Mouse (Mus musculus) left cerebral cortex, postnatal 36 days (tissue): Measurements from ENCODE around the gene Snd1. TPM values are rescaled to one million over a fixed set of nuclear protein-coding genes. Genes with fewer than 3 reads are reported as not detected.

ENCODE experiments used
- DNase-seq, 2 experiments: peaks; one replicate each; pipeline ENCODE4 v3.0.0; 2021 to 2022; ENCODE audit warnings: low spot score in 2 of 2, mixed read lengths in 1 of 2
- intact Hi-C: fragments of 180-260 bp; cut with DNase I; formaldehyde crosslinking; loops from one replicate; pipeline ENCODE4 v1.15.1; 2025
- total RNA-seq, 2 experiments: library from RNA; stranded (reverse); gene quantifications; 2 replicates each; pipeline ENCODE4 v1.2.3; 2021

The Snd1 gene
- total RNA-seq, 2 experiments from 2014 or later, result 81.3 to 82.8 TPM

DNA sequence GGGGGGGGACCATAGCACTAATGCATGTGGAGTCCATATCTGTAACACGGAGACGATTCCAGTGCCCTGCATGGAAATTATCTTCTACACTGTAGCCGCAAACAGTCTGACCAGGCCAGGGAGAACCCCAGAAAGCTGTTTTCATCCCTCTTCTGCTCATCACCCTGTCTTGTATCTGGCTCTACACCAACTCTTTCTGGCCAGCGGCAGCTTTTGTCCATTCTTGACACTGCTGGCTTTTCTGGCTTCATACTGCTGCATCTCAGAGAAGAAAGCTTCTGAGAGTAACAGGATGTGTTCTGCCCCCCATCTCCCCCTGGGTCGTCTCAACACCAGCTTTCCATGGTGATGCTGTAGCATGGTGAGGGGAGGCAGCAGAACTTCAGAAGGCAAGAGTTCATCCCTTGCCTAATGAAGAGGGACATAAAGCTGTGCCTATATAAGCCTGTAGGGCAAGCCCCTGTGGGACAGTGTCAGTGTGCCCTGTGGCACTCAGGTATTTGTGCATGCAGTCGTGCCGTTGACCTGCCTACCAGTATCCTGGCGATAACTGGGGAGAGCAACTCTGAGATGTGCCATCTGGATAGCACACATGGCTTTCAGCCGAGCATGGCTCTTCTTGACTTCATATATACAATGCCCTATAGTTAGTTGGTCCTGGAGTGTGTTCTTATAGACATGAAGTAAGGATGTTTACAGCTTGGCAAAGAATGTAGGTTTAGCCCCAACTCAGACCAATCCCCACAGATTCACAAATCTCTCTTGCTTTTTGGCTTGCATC, 245.6 kb downstream of the Snd1 start:
- intact Hi-C loops, result no loop called here
- DNase-seq, result no peak

DNA sequence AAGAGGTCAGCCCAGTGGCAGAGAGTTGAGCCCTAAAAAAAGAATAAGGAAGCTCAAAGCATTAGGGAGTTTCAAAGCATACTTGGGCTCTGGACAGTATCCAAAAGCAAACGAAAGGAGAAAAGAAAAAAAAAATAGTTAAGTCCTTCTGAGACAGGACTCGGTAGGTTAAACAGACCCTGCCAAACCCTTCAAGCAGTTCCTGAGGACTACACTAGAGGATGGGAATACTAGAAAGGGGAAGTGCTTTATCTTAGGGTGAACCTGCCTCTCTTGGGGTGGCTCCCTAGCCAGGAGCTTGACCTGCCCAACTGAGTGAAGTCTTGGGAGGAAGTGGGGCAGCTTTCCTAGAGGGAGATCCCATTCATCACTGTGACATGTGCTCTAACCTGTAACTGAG, 248.1 kb downstream of the Snd1 start:
- intact Hi-C loops, result no loop called here
- DNase-seq, result no peak

DNA sequence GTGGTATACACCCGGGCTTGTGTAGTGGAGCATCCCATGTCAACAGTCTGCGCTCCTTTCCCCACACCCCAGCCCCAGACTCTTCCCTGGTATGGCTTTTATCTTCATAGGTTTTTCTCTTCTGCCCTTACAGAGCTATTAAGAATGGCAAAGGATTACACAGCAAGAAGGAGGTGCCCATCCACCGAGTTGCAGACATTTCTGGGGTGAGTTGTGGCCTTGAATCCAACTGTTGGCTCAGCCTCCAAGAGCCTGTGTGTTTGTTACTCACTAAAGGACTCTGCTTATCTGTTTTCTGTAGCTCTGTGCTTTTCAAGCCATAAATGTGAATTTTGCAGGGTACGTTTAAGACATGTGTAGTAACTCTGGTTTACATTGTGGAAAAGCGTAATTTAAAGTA, 249.8 kb downstream of the Snd1 start:
- intact Hi-C loops, result no loop called here
- no peak for DNase-seq

DNA sequence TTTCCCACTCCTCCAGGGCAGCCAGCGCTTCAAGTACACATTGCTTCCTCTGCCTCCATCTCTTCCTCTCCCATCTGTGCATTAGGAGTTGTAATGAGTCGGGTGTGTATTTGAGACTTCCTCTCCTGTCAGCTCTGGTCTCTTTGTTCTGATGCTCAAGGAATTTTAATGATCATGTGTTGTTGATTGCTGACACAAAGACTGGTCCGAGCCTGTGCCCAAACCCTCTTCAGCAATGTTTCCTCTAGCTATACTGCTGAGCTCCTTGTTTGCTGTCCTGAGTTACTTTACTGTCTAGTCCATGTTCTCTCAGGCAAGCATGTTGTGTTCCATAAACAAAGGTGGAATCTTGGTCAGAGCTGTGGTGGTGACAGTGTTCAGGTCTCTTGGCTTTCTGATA, 254.3 kb downstream of the Snd1 start:
- no peak for DNase-seq
- intact Hi-C loops, result no loop called here

DNA sequence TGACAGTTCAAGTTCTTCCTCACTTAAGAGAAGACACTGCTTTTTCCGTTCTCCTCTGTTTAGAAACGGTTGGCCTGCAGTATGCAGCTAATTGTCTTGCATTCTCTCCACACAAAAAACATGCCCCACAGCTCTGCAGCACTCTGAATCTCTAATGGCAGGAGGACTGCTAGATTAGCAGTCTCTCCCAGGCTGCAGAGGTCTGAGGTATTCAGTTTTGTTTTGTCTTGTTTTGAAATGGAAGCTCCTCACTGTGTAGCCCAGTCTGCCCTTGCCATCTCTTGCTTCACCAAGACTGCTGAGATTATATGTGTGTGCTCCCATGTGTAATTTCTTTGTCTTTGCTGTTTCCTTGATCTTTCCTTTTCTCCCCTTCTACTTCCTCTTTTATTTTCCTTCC, 254.7 kb downstream of the Snd1 start:
- intact Hi-C loops, result no loop called here
- DNase-seq, result no peak

DNA sequence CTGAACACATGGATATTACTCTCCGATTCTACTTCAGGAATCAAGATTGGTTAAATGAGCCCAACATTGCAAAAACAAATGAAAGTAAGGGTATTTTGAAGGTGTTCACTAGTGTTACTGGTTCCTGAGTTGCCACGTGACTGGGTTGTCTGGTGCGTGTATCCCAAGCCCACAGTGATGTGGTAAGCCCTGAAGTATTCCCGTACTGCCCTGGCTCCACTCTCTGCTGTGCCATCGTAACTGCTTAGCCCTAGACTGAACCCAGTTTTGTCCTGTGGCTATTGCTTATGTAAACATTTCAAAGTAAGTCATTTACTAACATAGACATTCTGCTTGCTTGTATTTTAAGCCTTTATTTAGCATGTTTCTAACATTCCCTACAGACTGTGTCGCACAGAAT, 256.3 kb downstream of the Snd1 start:
- no peak for DNase-seq
- intact Hi-C loops, result no loop called here

DNA sequence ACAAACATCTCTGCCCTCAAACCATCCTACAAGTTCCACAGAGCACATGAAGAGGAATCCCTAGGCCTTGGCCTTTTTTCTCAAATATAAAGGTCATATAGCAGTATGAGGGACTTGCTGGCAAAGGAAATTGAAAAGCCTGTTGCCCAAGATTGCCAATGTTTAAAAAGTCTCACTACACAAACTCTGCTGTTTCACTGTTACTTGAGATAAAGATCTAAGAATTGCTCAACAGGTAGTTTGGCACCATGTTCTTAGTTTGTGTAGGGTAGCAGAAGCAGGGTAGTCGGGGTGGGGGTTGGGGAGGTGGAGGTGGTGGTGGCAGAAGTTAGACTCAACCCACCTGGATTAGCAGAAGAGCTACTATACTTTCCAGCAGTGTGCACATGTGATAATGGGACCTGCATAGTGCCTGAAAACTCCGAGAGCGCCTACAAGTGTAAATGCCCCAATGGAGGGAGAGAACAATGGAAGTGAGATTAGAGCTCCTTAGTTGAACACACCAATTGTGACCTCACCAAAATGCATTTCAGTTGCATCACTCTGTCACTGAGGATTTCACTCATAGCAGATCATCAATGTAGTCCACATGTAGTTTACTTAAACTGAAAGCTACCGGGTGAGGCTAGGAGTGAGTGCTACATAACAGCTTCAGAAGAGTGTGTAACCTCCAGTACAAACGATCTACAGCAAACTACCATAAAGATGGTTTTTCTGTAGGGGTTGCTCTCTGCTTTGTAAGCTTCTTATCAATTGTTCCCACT, 259.1 kb downstream of the Snd1 start:
- intact Hi-C loops, result no loop called here
- DNase-seq, result no peak

DNA sequence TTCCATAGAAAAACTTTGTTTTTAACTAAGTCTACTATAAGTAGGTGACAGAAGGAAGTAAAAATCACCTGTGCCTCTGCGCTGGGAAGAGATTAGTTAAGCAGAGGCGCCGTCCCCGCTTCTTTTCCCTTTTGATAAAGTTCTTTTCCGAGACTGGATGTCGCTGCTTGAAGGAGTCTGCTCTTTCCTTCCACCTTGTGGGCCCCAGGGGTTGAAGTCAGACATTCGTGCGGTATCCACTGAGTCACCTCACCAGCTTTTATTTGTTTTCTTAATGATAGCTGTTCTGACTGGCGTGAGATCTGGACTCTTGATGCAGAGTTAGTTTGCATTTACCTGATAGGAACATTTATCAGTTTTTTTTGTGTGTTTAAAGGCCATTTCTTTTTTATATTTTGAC, 260.2 kb downstream of the Snd1 start:
- no peak for DNase-seq
- intact Hi-C loops, result no loop called here

DNA sequence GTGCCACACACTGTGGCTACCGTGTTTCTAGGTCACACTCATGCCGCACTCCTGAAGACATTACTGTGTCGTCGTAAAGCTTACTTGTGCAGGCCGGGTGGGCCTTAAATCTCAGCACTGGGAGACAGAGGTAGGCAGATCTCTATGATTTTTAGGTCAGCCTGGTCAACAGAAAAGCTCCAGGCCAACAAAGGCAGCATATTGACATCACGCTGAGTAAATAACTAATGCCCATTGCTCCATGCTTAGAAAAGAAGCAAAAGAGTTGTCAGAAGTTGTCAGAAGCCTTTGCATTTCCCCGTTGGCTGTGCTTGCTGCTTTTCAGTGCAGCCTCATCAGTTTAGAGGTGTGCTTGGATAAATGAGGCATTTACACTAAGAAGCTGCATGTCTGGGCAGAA, 261.7 kb downstream of the Snd1 start:
- intact Hi-C loops, result no loop called here
- no peak for DNase-seq

DNA sequence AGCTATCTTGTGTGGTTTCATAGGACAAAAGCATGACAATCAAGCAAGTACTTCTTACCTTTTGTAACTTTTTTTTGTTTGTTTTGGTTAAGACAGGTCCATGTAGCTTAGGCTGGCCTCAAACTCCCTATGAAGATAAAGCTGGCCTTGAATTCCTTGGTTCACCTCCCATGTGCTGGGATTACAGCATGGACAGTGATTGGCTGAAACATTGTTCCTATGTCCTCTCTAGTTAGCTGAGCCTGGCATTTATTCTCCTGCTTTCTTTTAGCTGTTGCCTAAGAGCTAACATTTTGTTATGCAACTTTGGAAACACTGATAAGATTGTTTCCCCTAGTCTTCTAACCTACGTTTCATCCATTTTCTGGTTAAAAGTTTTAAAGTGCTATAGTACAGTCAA, 262.7 kb downstream of the Snd1 start:
- no peak for DNase-seq
- intact Hi-C loops, result no loop called here

DNA sequence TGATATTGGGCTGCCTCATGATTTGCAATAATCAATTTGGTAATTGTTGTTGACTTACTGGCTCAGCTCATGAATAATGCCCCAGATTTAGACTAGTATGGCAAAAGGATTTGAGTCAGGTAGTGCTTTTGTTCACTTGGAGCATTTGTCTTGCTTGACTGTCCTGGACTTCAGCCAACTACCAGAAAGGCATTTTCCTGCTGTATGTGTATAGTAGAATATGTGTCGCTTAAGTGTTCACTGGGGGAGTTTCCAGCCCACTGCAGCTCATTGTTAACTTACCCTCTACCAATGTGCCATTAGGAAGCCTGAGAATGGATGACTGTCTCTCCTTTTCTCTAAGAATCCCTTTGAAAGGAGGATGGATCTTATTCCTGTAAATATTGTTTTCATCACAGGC, 268.6 kb downstream of the Snd1 start:
- intact Hi-C loops, result no loop called here
- no peak for DNase-seq

DNA sequence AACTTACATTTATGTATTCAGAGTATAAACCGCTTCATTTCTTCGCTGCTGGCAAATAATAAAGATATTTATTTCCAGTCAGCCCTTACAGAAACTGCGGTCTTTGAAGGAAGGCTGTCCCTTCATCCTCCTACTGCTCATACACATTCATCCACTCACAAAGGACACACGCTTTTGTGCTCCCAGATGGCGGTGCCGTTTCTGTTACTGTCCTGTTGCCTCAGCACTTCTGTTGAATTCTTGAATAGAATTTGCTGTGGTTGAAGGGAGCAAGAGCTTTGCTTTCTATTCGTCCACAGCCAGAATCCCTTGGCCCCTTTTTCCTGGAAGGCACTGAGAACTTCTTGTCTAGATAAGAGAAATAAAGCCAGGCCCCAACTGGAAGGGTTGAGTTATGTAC, 270.9 kb downstream of the Snd1 start:
- DNase-seq, result no peak
- intact Hi-C loops, result no loop called here

DNA sequence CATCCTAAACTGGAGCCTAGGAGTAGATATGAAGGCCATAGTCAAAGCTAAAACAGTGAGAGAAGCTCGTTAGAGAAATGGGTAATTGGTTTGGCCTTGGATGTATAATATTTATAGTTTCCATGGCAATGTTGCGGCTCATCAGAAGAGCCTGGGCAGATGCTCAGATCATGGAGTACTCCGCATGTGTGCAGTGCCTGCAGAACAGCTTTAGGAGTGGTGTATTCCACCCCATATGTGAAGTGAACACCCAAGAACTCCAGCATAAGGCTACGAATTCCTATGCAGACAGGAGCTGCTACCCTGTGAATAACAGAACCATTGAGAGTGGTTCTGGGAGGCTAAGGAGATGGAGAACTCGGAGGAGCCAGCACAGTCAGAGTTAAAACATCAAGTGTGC, 272.1 kb downstream of the Snd1 start:
- no peak for DNase-seq
- intact Hi-C loops, result no loop called here

DNA sequence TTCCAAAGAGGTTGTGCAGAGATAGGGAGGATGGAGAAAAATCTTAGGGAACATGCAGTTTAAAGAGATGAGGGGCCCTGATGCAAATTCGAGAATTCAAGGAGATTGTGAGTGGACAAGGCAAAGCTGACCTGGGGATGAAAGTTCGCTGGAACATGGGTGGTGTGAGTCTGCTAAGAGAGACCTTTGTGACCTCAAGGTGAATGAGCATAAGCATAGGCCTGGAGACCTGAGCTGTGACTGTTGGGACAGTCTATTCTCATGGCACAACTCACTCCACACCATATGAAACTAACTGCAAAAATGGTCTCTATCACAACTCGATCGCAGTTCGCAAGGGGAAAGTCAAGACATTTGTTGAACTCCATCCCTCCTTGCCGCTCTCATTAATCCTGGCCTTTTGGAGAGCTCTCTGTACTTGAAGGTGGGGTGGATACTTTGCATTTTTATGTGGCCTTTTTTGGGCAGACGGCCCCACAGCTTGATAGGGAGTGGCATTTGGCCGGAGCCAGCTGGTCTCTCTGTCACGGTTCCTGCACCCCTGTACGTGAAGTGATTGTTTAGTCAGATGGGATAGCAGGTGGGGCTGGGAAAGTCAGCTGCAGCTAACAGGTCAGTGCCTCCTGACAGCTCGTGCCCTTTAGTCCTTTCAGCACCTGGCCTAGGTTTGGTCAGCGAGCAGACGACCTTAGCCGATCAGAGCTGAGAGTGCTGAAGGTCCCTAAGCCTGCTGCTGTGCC, 273.2 kb downstream of the Snd1 start:
- no peak for DNase-seq
- intact Hi-C loops, result no loop called here

DNA sequence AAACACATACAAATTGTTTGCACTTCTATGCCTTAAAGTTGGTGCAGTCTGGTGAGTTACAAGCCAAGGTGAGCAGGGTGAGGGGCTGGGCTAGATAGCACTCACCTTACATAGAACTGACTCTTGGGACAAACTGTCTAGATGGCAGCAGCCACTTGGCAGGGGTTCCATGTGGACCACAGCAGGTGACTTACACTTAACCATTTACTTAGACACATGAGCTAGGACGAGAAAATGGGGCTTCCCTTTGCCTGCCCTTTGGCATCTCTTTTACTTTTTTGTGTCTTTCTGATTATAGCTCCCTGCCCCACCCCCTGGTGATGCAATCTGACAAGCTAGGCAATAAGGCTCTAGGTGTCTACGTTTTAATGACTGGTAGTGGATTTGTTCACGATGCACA, 274.3 kb downstream of the Snd1 start:
- no peak for DNase-seq
- intact Hi-C loops, result no loop called here

DNA sequence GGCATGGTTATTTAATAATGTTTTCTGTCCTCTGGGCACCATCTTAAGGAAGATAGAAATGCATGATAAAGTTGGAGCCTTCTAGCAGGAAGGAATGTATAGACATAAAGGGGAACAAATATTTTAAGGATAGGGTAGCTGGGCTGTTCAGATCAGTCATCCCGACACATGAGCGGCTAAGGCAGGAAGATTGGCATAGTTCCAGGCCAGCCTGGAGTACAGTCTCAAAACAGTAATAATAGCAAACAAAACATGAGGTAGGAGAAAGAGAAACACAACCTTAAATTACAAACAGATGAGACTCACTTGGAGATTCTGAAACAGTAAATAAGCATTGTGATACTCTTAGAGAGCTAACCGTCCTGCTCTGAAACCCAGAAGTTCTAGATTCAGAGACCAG, 276.2 kb downstream of the Snd1 start:
- DNase-seq, result no peak
- intact Hi-C loops, result loop anchor here (2.0 to 5.0 kb wide), 2 partner anchors 54 to 61 kb away; no protein-coding TSS in a partner anchor

DNA sequence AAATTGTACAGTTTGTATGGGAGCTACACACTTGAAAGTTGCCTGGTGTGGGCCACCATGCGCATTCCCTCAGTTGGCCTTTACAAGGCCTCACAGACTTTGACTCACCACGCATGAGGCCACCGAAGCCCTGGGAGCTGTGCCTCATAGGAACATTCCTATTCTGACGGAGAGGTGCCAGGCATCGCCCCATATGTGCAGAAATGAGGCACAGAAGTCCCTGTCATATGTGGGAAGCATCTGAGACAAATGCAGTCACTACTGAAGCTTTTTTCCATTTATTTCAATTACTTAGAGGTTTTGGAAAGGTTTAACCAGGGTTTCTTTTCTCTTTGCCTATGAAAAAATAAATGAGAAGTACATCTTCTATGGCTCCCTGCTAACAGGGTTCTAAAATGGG, 278.3 kb downstream of the Snd1 start:
- intact Hi-C loops, result loop anchor here (5.0 kb wide), 1 partner anchor 59 kb away; no protein-coding TSS in a partner anchor
- DNase-seq, result peak; percentile 49 to 53

DNA sequence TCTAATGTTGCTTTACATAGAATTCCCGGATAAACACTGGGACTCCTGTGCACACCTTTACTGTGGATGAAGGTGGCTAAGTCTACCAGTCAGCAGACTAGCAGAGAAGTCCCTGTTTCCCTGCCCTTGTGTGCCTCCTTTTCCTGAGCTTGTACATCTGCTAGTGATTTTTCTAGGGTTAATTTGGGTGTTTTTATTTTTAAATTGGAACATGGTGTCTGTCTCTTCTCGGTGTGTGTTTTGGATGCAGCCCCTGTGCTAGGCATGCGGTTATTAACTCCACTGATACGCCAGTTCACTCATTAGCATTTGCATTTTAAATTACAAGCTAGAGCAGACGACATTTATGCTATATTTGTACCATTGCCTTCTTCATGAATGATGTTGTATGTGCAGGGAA, 278.7 kb downstream of the Snd1 start:
- peak; percentile 22 to 43 for DNase-seq

DNA sequence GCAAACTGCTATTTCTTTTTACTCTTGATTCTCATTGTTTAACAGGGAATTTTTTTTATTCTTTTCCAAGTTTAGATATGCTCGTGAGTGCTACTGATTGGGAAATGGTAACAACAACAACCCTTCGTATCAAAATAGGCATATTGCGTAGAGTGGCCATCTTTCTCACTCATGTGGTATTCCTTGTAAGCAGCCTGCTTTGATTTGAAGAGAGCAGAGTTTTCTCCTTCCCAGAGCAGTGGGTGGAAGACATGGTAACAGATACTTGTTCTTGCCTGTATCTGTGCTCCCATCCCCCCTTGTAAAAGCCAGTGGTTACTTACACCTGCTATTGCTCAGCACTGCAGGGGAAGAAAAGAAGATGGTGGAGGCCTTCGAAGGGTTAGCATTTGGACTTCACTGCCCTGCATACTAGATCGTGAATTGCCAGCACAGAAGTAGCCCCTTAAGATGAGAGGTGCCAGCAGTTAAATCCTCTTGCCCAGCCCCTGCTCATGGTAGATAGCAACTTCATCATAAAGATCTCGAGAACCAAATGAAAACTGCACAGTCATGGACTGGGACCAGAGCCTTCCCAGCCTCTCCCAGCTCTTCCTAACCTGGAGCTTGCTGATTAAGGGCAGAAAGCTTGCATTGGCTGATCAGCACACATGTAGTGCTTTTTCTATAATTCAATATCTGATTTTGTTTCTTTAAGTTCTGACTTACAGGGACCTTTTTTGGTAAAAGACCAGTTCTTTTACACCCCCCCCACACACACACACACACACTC, 279.4 kb downstream of the Snd1 start:
- intact Hi-C loops, result loop anchor here (5.0 kb wide), 1 partner anchor 58 kb away; no protein-coding TSS in a partner anchor
- no peak for DNase-seq

More for the DNA sequence above, 278.7 kb downstream of the Snd1 start:
- intact Hi-C loops, result loop anchor here (5.0 kb wide), 1 partner anchor 59 kb away; no protein-coding TSS in a partner anchor
